Mouse (Mus musculus): ENCODE measurements around the gene Snx29. TPM values are rescaled to one million over a fixed set of nuclear protein-coding genes. Genes with fewer than 3 reads are reported as not detected.

Gene Snx29
- total RNA-seq, 2 experiments from 2014 or later = 12.2 to 16.3 TPM

- intact Hi-C loops (cut with DNase I) = no loop called here
- no peak for DNase-seq
Measured at GRCm38 (mm10) chr16:11406201-11406600, 83.5 kb downstream of the Snx29 start.

- intact Hi-C loops (cut with DNase I) = no loop called here
- no peak for DNase-seq
Measured at GRCm38 (mm10) chr16:11406622-11407021, 83.9 kb downstream of the Snx29 start.

DNA sequence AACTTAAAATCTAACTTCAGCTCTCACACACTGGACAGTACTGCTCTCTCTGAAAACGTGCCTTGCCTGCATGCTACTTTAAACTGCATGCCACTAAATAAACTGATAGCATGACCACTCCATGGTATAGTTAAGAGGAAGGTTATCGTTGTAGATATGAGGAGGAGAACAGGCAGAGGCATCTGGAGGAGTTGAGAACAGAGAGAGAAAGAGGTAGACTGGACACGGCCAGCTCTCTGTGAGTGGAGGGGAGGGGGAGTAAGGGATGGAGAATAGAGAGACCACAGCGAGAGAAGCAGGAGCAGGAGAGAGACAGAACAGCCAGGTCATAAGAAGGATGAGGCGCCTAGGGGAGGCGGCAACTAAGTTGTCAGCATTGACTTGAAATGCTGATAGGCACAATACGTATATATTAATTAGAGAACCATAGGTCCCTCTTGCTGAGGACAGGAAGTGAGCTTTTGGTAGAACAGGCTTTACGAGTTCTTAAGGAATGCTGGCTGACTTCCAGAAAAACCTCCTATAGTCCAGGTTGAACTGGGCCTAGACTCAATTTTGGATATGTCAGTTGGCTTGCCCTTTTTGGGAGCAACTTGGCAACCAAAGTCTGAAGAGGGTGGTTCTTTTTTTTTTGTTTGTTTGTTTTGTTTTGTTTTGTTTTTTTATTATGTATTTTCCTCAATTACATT lies 85.4 kb downstream of the Snx29 start:
- no peak for DNase-seq
- intact Hi-C loops (cut with DNase I) = no loop called here

GRCm38 (mm10) chr16:11408726-11409125 lies 86.0 kb downstream of the Snx29 start:
- intact Hi-C loops (cut with DNase I) = no loop called here
- DNase-seq = no peak

GRCm38 (mm10) chr16:11414631-11415030 lies 91.9 kb downstream of the Snx29 start:
- intact Hi-C loops (cut with DNase I) = loop anchor here (5.0 to 10.0 kb wide), 4 partner anchors 157 to 240 kb away; partner anchors contain the start of genes Rsl1d1 and Zc3h7a
- DNase-seq = no peak

DNA sequence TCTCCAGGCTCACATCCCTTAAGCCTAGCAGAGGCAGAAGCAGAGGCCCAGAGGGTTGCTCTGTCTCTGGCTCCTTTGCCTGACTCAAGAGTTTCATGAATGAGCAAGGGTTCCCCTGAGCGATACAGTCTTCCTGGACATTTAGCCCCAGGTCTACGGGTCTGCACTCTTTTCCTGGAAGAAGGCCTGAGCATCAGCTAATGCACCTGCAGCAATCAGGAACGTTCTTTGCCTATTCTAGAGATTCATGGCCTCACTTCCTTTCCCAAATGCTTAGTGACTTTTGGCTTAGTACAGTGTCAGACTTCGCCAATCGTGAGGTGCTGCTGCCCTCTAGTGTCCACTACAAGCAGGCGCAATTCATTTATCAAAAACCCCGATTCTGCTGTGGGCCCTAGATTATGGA lies 95.5 kb downstream of the Snx29 start:
- peak; percentile 59 to 69 for DNase-seq
- intact Hi-C loops (cut with DNase I) = loop anchor here (2.0 to 10.0 kb wide), 7 partner anchors 95 to 543 kb away; partner anchors contain the start of genes Rsl1d1, Snx29 and Zc3h7a

GRCm38 (mm10) chr16:11420311-11421080 lies 97.8 kb downstream of the Snx29 start:
- intact Hi-C loops (cut with DNase I) = no loop called here
- peak in 1 of 2 experiments; percentile 10 for DNase-seq

DNA sequence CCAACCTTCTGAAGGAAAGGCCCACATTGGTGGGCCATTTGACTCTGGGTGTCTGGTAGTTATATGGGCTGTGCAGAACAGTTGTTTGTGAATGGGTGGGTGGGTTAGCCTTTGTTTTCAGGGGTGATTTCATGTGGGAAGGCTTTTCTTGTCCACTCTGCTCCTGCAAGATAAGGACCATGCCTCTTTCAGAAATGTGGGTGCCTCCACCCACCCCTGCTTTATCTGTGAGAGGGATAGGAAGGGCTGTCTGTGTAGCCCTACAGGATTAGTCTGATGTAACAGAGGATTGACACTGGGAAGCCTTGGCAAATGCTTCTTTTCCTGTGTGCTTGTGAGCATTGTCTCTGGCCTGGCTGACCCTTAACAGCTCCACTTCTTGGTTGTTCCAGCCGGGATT lies 99.5 kb downstream of the Snx29 start:
- intact Hi-C loops (cut with DNase I) = no loop called here
- no peak for DNase-seq

- intact Hi-C loops (cut with DNase I) = no loop called here
- DNase-seq = no peak
Measured at GRCm38 (mm10) chr16:11422889-11423610, 100.3 kb downstream of the Snx29 start.

- intact Hi-C loops (cut with DNase I) = loop anchor here (1.0 to 2.0 kb wide), 2 partner anchors 180 to 777 kb away; no protein-coding TSS in a partner anchor
- peak; percentile 37 to 53 for DNase-seq
Measured at GRCm38 (mm10) chr16:11423611-11424297, 101.0 kb downstream of the Snx29 start.

DNA sequence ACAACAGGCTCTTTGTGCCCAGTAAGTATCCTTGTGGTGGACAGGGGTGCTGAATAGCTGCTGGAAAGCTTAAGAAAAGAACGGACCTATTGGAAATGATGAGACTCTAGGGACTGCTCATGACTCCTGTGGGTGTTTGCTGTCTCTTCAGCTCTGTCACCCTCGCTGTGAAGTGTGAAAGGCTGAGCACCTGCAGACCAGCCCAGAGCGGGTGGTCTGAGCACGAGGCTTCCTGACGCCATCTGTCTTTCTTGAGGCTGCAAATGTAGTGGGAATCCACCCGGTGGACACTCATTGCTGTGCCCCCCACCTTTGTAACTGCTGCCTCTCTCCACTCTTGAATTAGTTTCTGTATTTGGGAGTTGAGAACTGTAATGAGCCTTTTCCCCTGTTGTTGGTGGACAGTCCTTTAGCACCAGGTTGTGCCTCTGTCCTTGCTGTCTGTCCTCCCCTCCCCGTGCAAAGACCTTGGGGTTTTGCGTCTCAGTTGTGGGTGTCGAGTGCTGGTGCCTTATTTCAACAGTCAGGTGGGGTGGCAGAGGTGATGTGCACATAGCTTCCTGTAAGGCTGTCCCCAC lies 101.9 kb downstream of the Snx29 start:
- no peak for DNase-seq
- intact Hi-C loops (cut with DNase I) = loop anchor here (1.0 to 5.0 kb wide), 3 partner anchors 179 to 776 kb away; no protein-coding TSS in a partner anchor

GRCm38 (mm10) chr16:11425279-11425678 lies 102.6 kb downstream of the Snx29 start:
- intact Hi-C loops (cut with DNase I) = loop anchor here (2.0 to 5.0 kb wide), 2 partner anchors 517 to 776 kb away; no protein-coding TSS in a partner anchor
- DNase-seq = peak in 1 of 2 experiments; percentile 14

DNA sequence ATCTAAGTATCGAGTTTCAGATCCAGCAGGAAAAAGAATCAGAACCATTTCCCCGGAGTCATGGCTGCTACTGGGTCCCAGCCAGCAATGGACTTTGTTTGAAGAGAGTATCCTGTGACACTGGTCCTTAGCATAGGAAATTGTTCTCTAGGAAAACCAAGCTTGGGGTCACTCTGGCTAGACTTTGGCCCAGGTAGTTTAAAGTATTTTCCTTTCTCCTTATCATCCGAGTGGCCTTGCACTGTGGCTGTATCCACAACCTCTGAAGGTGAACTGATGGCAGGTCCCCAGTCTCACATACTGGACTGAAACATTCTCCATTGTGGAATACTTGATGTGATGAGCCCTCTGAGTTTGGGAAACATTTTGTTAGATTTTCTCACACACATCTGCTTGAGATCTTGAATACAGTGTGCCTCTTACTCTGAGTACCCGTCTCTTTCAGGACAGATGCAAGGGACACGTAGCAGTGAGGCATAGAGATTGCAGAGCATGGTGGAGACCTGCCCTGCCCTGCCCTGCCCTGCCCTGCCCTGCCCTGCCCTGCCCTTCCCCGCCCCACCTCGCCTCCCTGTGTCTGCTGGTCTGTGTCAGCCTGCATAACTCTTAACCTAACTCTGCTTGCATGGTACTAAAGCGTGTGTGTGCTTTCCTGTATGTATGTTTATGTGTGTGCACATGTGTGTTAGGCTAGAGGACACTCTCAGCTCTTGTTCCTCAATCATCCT lies 104.3 kb downstream of the Snx29 start:
- no peak for DNase-seq
- intact Hi-C loops (cut with DNase I) = loop anchor here (5.0 kb wide), 1 partner anchor 515 kb away; no protein-coding TSS in a partner anchor

- DNase-seq = no peak
- intact Hi-C loops (cut with DNase I) = loop anchor here (5.0 kb wide), 1 partner anchor 513 kb away; no protein-coding TSS in a partner anchor
Measured at GRCm38 (mm10) chr16:11429784-11430183, 107.1 kb downstream of the Snx29 start.

DNA sequence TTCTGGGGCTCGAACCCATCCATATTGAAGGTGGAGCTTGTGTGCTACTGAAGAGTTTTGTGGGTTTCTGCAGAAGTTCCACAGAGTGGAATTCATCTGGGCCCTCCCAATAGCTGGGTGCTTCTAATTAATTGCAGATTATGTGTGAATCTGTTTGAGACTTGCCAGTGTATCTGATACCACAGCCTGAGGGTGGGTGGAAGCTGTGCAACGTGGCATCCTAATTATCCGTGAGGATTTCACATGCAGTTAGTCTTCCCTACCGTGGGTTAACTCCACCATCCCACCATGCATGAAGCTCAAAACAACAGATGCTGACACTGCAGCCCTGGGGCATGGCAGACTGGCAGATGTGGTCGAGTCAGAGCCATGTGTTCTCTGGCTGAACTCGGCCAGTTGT lies 107.8 kb downstream of the Snx29 start:
- no peak for DNase-seq
- intact Hi-C loops (cut with DNase I) = no loop called here

DNA sequence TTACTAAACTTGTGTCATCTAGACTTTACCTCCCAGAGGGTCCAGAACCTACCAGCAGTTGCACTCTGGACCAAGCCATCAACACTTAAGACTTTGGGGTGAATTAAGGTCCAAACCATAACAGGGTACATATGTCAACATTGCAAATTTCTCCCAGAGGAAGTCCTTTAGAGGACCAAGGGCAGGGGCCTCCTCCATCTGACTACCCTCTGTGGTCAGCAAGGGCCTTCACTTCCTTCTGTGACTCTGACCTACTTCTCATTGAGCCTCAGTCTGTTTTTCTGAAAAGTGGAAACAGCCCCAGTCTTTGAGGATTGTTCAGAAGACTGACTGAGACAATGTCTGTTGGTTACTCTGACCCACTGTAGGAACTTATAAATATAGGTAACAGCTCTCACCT lies 111.1 kb downstream of the Snx29 start:
- no peak for DNase-seq
- intact Hi-C loops (cut with DNase I) = no loop called here

GRCm38 (mm10) chr16:11437641-11438040 lies 114.9 kb downstream of the Snx29 start:
- no peak for DNase-seq
- intact Hi-C loops (cut with DNase I) = no loop called here

- intact Hi-C loops (cut with DNase I) = no loop called here
- no peak for DNase-seq
Measured at GRCm38 (mm10) chr16:11439417-11439816, 116.7 kb downstream of the Snx29 start.

- DNase-seq = no peak
- intact Hi-C loops (cut with DNase I) = no loop called here
Measured at GRCm38 (mm10) chr16:11441616-11442015, 118.9 kb downstream of the Snx29 start.
